Mouse (Mus musculus): ENCODE measurements around the gene Paox.

DNA sequence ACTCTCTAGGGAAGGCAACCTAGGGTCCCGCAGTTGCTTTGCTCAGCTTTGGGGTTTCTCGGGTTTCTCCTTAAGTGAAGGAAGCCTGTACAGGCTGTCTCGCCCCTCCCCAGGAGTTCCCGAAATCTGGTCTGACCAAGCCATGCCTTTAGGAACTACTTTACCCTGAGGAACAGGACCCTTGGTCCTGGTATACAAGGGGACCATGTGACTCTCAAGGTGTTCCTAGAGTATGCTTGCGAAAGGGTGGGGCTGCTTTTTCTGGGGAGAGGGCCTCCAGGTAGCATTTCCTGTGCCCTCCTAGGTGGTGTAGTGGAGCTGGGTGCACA lies 10.4 kb downstream of the Paox start:
- no peak for TF ChIP-seq FLI1 (IDR thresholded peaks at IDR 0.05; ENCODE audit: low read length)
- TF ChIP-seq GATA1 (IDR thresholded peaks at IDR 0.05; ENCODE audit: borderline replicate concordance, low read length) = no peak

All from megakaryocyte, embryonic 14.5 days (primary cell).